Mouse (Mus musculus): ENCODE measurements at regions not wholly inside any gene's neighbourhood (a gene's known extent, or its start where the extent isn't known, plus 50 kb on each side); places are given as distances from the start of the nearest gene placed in this dataset.

GRCm38 (mm10) chr10:126070984-126071713 is 105.2 kb downstream of the Lrig3 start:
- no peak for DNase-seq

- DNase-seq = no peak
Measured at GRCm38 (mm10) chr10:126071714-126072057, 105.7 kb downstream of the Lrig3 start.

DNA sequence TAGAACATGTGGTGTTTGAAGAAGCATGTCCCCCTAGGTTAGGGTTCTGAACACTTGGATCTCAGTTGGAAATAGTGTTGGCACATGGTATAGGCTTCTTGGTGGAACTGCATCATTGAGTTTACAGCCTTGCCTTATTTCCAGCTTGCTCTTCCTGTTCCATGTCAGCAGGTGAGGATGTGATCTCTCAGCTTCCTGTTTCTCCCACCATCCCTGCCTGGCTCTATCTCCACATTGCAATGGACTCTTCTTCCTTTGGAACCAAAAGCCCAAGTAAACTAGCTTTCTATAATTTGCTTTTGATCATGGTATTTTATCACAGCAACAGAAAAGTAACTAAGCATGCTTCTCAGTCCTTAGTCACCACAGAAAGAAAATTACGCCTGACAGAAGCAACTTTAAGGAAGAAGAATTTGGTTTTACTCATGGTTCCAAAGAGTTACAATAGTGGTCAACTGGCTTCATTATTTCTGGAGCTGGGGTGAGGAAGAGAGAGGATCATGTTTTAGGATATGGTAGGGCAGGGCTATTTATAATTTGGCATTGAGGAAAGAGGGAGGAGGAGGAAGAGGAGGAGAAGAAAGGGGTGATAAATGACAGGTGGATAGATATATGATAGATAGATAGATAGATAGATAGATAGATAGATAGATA is 111.5 kb downstream of the Lrig3 start:
- DNase-seq = no peak

GRCm38 (mm10) chr10:126082576-126082975 is 116.6 kb downstream of the Lrig3 start:
- no peak for DNase-seq

- DNase-seq = no peak
Measured at GRCm38 (mm10) chr10:126086684-126087083, 120.7 kb downstream of the Lrig3 start.

- DNase-seq = peak; percentile 29
Measured at GRCm38 (mm10) chr10:126094238-126094880, 128.4 kb downstream of the Lrig3 start.

DNA sequence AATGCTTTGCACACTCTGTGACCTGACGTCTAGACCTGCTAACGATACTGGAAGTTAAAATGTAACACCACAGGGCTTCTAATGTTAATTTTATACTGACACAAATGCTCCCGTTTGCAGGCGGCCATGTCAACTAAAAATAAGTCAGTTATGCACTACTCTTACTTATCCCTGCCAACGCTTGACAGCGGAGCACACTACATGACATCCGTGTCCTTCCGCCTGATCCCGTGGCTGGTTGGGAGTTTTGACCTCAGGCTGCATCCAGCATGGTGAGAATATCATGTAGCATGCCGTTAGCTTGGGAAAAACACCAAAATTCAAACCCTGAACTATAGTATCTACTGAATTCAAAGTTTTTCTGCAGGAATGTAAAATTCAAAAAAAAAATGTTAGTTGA is 131.9 kb downstream of the Lrig3 start:
- DNase-seq = no peak

GRCm38 (mm10) chr10:126102876-126103275 is 136.9 kb downstream of the Lrig3 start:
- no peak for DNase-seq

DNA sequence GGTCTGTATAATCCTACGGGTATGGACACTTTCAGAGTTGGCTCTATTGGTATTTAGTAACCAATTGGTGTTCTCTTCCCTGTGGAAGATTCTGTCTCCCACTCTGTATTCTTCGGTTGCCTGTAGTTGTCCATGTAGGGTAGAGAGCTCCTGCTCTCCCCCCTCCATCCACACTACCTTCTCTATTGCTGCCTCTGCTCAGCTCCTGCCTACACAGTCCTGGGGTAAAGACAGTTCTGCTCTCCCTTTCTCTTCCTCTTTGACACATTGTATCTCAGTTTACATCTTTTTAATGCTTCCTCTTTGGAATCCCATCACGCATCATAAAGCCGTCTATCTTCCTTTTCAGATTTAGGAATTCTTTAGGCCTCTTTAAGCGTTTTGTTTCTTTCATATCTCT is 147.1 kb downstream of the Lrig3 start:
- no peak for DNase-seq

DNA sequence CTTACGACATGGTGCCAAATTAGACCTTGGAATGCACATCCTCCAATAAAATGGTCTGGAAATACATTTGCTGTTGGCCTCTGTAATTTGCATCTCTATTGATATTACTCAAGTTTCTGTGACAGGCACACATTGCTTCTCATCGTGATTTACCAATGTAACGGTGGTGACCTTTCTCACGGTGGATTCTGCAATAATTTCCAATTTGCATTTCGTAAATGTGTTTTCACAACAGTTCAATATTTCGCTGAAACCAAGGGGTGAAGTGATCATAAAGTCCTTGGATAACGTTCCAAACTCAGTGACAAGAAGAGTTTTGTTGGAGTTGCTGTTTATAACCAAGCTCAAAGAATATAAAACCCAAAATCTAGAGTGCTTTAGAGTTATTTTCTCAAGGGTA is 149.4 kb downstream of the Lrig3 start:
- no peak for DNase-seq

- DNase-seq = no peak
Measured at GRCm38 (mm10) chr10:126121626-126122025, 155.7 kb downstream of the Lrig3 start.

GRCm38 (mm10) chr10:126122504-126122903 is 156.5 kb downstream of the Lrig3 start:
- no peak for DNase-seq

DNA sequence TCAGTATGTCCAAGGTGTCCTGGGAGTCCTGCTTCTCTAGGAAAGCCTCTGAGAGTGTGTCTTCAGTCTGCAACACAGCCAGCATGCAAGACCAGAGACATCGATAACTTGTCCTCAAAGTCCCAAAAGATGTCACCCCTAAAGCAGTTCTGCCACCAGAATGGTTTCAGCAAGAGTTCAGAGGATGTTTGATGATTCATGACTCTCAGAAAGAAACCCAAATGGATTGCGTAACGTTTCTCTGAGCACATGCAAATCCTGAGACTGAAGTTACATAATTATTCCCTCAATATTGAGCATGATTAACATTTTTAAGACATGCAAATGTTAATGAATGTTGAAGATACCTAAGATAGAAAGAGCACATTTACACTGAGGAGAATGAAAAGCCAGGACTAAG is 167.2 kb downstream of the Lrig3 start:
- no peak for DNase-seq

DNA sequence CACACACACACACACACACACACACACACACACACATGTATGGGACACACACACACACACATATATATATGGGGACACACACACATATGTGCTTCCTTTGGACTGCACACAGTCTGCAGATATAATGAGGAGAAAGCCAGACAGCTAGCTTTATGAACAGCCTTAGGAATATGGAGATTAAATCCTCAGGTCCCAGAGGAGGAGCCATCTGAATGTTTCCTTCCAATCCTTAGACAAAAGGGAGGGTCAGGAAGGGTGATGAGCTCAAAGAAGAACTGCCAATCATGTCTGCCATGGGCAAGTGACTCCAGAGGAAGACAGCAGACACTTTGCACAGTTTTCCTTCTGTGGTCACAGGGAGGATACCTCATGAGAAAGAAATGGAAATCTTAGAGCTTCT is 168.0 kb downstream of the Lrig3 start:
- DNase-seq = no peak

DNA sequence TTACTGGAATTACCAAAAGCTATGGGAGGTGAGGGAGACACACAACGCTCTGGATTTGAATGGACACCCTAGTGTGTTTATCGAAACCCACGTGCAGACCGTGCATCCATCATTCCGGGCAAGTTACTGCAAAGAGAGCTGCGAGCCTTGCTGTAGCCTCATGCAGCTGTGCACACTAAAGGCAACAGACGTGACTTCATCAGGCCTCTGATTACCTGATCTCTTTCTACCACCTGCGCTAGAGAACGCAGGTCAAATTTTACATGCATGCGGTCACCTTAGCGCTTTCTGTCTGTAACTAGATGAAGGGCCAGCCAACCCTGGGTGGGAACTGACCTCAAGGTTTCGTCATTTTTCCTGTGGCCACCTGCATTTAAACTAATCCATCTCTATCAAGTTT is 172.6 kb downstream of the Lrig3 start:
- no peak for DNase-seq

DNA sequence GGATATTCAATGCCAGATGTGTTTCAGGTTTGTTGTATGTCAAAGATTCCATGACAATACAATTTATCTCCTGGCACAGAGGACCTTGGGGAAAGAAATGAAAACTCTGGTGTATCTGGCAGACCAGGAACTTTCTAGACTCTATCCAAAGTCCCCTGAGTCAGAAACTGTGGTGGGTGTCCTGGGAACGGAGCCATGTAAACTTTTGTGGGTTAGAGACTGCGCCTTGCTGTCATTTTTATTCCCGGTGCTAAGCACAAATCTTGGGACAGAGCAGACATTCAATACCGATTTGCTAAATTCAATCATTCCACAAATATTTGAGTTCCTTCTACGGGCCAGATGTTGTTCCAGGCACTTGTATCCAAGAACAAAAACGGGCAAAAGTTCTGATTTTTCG is 175.6 kb downstream of the Lrig3 start:
- no peak for DNase-seq

- no peak for DNase-seq
Measured at GRCm38 (mm10) chr10:126143833-126144232, 177.9 kb downstream of the Lrig3 start.

- DNase-seq = no peak
Measured at GRCm38 (mm10) chr10:126144609-126145202, 178.7 kb downstream of the Lrig3 start.

- no peak for DNase-seq
Measured at GRCm38 (mm10) chr10:126157300-126157699, 191.3 kb downstream of the Lrig3 start.

DNA sequence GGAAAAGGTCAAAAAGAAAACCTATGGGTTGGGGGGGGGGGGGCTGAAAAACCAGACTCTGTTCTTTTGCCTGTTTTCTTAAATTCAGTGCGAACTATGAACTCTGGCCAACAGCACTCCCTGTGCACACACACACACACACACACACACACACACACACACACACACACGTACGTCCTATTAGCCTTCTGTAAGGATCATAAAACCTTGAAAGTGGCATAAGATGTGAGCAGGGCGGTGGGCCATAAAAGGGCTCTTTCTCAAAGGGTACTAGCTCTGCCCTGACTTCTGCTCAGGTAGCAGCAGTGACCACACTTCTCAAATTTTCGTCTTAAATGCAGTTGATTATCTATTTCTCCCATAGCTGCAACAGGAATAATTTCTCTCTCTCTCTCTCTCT is 199.2 kb downstream of the Lrig3 start:
- DNase-seq = no peak

DNA sequence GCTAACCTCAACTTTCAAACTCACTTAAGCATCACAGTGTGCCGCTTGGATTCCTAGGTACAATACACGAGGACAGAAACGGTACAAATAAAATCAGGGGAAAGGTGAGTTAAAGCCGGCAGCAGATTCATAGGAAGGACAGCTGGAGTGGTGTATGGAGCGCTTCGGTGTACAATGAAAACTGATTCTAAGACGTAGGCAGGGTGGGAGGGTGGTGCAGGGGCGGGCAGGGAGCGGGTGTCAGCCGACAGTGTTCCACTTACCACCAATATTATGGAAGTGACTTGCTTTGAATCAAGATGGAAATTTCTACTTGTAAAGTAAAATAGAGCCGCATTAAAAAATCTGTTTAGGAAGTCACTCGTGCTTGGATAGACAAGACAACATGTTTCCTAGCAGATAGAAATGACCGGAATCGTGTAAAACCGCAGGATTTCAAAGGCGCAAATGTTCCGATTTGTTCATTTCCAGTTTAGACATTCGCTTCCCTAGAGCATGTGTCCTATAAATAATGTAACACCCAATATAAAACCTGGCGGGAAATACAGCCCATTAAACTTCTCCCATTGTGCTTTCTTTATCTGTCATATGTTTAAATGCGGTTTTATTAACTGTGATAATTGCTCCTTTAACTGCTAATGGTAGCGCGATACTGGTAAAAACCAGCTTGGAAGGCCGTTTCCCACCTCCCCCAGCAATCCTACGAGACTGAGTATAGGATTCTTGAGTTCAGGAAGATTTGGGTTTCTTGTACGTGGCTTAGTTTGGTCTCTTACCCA is 203.3 kb downstream of the Lrig3 start:
- no peak for DNase-seq

GRCm38 (mm10) chr10:126169874-126170163 is 203.9 kb downstream of the Lrig3 start:
- DNase-seq = no peak

DNA sequence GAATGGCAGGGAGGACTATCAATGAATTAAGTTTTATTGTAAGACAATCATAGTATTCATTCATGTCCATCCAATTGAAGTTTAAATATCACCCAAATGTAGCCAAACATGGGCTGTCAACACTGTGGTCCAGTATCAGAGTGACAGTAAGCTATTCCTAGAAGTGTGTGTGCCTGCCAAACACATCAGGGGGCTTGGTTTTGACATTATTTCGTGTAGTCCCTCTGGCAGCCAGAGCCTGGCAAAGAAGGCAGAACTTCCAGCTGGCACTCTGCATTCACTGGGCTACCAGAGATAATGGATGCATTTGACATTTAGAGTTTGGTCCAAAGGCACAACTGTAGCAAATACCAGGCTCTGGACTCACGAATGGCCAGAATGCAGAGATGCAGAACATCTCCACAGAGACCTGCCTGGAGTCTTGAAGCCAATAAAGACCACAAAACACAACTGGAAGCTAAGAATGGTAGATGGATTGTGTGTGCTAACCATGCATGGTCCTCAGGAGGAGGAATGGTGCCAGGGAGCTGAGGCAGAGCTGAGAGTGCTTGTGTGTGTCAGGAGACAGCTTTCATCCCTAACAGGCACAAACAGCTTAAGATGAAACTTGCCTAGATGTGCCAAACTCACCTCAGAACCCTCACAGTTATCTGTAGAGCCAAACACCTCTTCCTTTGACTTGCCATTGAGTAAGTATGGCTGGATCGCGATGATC is 210.9 kb downstream of the Lrig3 start:
- DNase-seq = no peak

Data from layer of hippocampus, adult 9-11 months (tissue).